Mouse (Mus musculus): ENCODE measurements around the gene Myo3b.

GRCm38 (mm10) chr2:70337208-70337611, 298.3 kb downstream of the Myo3b start:
- TF ChIP-seq FLI1 (IDR thresholded peaks at IDR 0.05; ENCODE audit: low read length): no peak
- TF ChIP-seq GATA1 (IDR thresholded peaks at IDR 0.05; ENCODE audit: borderline replicate concordance, low read length): no peak

Measured in megakaryocyte, embryonic 14.5 days (primary cell).